Mouse (Mus musculus) B cell, adult 2 months (primary cell): Measurements from ENCODE around the gene Elavl3.

ENCODE experiments used
- DNase-seq, 2 experiments: peaks; one replicate each; pipeline ENCODE4 v3.0.0; 2022

Elavl3 gene

DNA sequence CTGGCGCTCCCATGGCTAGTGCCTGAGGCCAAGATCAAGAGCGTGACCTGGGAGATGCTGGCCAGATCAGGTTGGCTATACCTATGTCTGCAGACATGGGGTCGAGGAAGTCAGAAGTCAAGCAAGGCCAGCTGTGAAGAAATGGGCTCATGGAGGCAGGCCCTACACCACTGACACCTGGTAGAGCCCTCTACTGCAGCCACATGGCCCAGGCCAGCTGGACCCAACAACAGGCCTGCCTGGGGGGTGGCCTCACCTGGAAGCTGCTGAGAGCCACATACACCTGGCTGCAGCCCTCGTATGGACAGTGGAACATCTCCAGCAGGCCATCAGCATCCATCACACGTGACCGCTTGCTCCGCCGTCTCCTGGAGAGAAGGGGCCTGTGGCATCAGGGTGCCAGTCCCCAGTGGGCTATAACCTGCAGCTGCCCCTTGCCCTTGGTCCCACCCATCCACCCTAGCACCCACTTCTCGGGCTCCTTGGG is 5.3 kb upstream of the Elavl3 start:
- DNase-seq = no peak

DNA sequence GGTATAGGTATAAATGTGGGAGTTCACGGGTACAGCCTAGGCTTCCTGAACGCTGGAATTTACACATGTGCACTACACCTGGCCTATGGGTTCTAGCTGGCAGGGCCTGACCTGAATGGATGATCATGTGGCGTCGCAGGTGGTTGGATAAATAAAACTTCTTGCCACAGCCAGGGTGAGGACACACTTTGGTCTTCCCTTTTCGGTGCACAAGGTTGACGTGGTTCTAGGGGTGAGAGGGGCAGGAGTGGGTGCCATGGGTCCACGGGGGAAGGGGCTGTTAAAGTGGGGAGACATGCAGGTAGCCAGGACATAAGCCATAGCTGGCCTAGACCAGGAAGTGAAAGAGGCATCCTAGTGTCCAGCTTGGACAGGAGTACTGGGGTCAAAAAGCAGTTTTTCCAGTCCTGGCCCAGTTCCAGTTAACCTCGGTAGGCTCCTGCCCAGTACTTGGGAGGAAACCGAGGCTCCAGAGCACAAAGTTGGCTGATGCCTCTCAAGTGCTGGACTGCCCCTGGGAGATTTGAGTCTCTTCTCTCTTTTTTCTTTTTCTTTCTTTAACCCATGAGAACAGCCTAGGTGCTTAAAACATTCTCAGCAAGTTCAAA is 4.6 kb upstream of the Elavl3 start:
- no peak for DNase-seq

DNA sequence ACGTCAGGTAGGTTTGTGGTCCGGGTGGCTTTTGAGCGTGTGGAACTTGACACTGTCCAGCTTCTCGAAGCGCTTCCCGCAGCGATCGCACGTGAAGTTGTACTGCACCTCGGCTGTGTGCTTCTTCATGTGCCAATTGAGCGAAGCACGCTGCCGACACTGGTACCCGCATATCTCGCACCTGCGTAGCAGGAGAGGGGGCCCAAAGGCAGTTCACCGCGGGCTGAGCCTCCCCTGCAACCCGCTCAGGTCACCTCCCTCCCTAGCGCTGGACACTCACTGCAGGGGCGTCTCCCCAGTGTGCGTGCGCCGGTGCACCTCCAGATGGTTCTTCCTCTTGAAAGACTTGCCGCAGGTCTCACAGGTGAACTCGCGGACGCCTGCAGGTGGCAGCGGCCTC is 3.9 kb upstream of the Elavl3 start:
- DNase-seq = no peak

DNA sequence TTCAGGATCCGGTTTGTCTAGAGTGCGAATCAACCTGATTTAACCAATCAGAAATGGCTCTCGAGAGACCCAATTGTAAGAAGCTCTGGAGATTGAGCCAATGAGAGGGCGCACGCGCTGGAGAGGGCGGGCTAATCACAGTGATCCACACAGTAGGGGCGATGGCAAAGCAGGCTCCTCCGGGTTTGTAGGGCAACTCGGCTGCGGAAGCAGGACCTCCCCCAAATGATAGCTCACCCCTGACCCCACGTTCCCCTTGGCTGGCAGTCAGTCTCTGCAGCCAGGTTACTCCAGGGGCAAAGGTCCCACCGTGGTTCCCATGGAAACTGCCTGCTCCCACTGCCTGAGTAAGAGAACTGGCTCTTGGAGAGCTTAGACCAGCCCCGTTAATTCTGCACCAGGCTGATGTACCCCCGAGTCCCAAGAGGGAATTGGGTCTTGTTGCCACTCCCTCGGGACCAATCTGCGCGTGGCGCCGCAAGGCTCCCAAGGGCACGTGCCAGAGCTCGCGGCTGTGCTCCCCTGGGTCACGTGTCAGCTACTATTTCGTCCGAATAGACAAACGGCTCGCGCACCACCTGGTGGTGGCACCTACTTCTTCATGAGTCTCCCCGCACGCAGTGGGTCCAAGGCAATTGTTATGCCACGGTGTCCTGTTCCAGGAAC is 2.7 kb upstream of the Elavl3 start:
- peak; percentile 86 to 87 for DNase-seq

DNA sequence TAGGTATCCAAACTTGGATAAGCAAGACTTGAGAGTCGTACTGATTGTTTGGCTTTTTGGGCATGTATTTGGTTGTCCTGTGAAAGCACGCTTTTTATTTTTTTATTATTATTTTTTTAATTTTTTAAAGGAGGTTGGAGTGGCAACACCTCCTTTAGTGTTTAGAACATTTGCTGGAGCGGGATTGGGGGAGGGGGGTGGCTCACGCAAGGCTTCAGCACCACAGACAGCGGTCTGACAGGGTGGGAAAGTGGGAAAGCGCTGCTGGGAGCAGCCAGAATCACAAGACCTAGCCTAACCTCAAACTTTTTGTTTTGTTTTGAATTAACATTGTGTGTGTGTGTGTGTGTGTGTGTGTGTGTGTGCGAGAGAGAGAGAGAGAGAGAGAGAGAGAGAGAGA is 1.8 kb upstream of the Elavl3 start:
- no peak for DNase-seq

DNA sequence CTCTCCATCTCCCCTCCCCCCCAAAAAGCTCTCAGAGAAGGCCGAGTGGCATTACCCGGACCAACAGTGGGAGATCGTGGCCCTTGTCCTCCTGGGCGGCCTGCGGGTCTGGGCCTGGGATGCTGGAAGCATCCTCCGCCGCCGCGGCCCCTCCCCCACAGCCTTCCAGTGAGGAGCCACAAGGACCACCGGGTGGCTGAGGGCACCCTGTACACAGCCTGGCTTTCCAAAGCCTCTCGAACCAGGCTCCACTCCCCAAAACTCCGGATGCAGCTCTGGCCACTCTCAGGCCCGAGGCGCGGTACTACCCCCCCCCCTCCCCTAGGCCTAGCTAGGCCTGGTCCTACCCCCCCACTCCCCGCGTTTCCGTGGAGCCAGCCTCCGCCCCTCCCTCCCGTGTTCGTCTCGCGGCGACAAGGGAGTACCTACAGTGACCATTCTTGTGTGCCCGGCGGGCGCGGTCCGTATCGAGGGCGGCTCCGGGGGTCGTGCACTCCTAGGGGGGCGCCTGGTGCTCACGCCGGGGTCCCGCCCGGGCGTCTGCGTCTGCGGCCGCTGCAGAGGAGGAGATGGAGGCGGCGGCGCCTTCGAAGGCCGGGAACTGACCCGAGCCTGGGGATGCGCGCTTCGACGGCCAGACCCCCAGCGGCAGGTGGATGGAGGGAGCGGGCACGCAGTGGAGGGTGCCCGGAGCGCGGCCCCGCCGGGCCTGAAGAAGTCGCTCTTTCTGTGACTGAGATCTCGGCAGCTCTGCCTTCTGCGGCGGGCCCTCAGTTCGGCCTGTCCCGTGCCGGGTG is 464 bp downstream of the Elavl3 start:
- peak; percentile 16 to 27 for DNase-seq

DNA sequence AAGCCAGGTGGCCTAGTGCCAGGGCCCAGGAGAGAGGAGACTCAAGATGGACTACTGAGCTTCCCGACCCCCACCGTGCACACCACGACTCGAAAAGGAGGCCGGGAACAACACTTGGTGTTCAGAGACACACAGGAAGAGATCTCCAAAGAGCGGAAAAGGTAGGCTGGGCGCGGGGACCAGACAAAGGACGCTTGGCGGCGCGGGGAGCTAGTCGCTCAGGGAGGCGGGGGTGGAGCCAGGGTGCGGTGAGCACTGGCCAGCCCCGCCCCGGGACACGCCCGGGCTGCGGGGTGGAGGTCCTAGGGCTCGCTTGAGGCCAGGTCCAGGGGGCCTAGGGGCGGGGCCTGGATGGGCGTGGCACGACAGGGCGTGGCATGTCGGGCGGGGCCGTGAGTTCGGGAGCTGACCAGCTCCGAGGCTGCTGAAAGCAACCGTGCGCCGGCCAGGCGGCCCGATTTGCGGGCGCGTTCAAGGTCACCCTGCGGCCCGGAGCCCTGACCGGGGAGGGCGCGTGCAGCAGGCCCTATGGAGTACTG is 1.4 kb downstream of the Elavl3 start:
- DNase-seq = peak; percentile 57

DNA sequence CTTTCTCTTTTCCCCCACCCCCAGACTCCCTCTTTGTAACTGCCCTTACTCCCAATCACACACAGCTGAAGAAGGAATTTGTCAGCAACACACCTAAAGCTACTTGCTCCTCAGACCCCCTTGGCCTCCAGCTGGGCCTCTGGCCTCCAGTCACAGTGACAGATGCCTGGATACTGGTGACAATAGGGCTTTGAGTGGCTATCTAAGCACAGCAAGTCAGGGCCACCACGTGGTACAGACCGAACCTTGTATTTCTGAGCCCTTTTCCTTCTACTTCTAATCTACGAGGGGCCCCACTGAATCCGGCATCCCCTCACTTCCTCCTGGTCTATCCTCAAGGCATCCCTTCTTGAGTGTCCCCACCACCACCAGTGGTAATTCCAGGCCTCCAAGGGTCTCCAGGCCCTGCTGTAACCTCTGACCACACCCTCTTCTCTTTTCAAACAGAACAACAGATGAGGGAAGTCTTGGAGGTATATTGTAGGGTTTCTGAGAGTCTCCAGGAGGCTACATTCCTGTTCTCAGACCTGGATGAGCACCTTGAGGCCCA is 2.0 kb downstream of the Elavl3 start:
- peak; percentile 4 to 6 for DNase-seq

DNA sequence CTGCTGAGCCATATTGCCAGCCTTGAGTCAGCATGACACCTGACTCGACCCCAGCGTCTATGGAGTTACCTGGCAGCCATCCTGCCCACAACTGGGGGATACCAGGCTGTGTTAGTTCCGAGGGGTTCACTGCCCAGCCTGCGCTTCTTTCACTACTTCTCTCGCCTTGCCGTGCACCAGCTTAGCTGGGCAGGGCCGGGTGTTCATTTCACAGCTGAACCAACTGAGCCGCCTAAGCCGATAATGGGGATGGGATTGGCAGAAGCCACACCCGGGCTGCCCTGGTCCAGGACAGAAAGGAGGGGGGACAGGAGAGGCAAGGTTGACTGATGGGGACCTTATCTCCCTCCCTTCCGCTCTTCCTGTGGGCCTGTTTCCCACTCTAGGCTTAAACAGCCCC is 2.5 kb downstream of the Elavl3 start:
- no peak for DNase-seq

DNA sequence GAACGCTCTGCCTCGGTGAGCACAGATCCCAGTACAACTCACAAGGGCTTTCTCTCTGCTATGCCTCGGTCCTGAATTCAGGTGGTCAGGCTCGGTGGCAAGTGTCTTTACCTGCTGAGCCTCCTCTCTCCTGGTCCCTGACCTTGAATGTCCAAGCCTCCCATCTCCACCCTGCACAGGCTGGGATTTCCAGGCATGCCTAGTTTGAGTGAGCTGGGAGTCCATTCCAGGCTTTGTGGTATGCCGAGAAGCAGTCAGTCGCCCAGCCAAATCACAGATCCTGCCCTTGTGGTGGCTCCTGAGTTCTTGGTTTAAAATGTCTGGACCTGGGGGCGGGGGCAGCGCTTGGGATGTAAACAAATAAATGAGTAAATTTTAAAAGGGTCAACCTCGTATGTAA is 4.5 kb downstream of the Elavl3 start:
- no peak for DNase-seq

DNA sequence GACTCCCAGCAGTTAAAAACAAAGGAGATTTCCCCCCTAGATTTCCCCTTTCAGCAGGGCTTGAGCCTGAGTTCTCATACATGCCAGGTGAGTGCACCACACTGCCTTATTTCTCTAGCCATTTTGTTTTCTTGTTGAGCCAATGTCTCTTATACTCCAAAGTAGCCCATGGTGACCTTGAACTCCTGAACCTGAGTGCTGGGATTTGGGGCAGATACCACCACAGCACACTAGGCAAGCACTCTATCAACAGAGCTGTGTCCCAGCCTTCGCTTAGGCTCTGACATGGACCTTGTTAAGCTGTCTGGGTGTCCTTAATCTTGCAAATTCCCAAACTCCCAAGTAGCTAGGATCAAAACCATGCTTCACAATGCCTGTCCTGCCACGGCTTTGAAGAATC is 10.0 kb downstream of the Elavl3 start:
- no peak for DNase-seq

DNA sequence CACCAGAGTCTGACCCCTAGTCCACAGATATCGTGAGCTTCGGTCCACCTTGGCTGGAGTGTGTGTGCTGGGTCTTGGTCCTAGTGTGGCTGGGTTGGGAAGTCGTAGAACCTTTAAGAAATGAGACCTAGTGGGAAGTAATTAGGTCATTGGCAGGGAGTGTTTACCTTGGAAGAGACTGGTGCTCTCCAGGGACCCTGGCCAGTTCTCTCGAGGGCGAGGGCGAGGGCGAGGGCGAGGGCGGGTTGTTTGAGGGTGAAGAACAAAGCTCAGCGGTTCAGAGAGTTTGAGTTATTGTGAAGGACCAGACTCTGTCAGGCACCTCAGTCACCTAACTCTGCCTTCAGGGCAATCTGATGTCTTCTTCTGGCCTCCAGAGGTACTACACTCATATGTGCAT is 14.0 kb downstream of the Elavl3 start:
- no peak for DNase-seq

DNA sequence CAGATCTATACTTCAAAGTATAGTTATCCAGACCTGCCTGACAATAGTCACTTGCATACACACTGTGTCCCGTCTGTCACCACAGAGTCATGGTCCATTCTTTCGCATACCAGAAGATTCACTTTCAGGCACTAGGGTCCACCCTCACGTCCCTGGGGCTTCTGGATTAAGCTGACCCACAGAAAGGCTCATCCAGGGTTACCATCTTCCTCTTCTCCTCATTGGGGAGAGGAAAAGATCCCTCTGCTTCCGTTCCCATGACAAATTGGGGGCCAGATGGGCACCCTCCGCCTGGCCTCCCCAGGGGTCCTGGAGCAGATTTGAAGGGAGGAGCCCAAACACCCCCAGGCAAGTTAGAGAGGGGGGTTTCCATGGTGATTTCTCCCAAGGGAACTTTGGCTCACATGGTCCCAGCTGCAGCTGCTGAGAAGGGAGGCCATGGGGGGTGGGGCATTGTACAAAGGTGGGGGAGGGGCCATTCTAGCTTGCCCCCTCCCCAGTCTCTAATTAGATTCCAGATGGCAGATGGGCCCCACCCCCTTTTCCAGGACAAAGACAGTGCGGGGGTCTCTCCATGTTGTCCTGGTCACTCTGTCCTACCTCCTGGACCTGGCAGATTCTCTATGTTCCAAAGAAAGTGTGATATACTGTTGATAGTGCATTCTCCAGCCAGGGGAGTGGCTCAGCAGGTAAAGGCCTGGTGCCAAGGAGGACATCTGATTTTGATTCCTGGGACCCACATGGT is 16.4 kb downstream of the Elavl3 start:
- no peak for DNase-seq

DNA sequence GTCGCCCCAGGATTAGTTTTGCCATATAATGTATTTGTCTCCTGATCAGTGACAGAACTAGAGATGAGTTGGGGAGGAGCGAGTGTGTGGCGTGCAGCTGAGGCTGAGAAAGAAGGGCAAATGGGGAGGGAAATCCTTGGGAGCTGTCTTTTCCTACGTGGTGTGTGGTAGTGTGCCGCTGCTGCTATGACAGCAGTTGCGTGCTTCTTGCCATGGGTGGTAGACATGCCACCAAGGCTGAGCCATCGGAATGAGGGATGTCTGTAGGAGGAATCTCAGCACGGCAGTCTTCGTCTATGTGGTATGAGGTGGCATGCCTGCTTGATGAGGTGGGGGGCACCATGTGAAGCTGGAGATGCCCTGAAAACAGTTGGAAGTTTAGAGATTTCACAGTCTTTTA is 21.4 kb downstream of the Elavl3 start:
- no peak for DNase-seq

DNA sequence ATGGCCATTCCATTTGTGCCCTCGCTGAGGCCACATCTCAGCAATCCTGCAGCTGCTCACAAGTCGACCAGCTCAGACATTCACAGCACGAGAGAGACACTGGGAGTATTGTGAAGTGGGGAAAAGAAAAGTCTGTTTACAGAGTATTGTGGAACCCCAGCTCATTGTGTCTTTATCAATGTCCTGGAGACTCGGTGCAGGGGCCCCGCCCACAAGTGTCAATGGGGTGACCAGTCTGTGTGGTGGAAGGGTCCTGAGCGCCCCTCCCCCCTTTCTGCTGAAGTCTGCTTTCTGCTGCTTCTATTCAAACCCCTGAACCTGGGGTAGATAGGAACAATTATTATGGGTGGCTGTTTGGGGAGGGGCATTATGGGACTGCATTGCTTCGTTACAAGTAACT is 23.4 kb downstream of the Elavl3 start:
- DNase-seq = no peak

DNA sequence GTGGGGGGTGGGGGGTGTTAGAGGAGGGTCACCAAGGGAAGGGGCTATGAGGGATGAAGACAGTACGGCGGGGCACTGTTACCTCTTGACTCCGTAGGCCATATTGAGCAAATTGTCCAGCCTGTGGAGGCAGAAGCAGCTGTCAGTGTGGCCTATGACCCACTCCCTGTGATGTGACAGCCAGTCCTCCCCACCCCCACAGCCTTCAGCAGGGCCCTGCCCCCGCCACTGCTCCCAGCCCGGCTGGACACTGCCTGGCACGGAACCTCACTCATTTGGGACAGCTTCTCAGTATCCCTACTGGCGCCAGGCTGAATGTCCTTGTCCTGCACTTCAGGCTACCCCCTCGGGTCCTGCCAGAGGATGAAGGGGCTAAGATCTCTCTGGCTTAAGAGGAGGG is 27.2 kb downstream of the Elavl3 start:
- DNase-seq = no peak

DNA sequence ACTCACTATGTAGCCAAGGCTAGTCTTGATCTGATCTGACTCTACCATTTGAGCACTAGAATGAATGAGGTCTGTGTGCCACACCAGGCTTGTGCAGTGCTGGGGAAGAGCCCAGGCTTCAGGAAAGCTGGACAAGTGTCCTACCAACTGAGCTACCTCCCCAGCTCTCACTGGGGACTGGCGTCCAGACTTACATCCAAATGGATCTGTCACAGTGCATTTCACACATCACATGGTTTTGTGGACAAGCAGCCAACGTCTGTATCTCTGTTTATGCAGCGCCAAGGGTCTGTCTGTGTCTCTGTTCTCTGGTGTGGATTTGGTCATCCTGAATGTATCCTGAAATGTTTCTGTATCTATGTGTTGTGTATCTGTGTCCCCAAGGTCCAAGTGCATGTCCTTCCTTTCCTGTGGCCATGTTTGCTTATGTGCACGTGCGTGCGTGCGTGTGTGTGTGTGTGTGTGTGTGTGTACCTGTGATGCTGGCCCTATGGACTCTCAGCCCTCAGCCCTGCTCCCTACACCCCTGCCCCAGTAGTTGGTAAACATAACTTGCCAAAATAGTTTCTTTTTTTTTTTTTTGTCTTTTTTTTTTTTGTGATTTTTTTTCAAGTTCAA is 34.5 kb downstream of the Elavl3 start:
- no peak for DNase-seq

DNA sequence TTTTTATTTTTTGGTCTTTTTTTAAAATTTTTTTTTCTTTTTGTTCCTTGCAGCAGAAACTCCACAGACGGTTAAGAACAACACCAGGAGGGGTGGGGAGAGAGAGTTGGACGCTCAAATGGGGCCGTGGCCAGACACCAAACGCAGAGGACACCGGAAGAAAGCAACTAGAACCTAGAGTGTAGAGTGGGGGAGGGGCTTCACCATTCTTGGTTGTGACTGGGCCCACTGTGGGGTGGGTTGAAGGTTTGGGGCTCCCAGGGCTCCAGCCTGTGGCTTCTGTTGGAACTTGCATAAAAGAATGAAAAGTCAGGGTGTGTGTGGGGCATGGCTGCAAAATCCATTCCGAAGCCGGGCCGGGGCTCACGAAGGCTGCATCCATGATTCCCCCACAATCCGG is 35.6 kb downstream of the Elavl3 start:
- DNase-seq = no peak

DNA sequence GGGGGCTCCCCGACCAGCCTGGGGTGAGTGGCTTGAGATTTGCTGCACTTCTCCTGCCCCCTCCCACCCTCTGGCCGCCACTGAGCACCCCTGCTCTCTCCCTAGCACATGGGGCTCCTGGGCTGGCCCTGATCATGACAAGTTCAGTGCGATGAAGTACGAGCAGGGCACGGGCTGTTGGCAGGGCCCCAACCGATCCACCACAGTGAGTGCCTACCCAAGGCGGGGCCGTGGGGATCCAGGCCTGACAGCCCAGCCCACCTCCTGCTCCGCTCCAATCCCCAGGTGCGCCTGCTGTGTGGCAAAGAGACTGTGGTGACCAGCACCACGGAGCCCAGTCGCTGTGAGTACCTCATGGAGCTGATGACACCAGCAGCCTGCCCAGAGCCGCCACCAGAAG is 39.1 kb downstream of the Elavl3 start:
- no peak for DNase-seq

DNA sequence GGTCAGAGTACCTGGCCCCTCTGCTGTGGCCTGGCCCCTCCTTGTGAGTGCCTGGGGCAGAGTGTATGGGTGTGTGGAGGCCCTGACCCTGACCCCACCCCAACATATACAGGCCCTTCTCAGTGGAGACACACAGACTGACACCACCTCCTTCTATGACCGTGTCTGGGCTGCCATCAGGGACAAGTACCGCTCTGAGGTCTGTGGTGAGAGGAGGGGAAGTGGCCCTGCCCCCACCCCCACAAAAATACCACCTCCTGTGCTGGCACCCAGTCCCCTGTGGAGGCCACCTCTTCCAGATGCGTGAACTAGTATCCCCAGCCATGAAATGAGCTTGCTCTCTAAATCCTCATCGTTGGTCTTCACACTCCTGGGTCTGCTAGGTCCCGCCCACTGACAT is 40.8 kb downstream of the Elavl3 start:
- no peak for DNase-seq

DNA sequence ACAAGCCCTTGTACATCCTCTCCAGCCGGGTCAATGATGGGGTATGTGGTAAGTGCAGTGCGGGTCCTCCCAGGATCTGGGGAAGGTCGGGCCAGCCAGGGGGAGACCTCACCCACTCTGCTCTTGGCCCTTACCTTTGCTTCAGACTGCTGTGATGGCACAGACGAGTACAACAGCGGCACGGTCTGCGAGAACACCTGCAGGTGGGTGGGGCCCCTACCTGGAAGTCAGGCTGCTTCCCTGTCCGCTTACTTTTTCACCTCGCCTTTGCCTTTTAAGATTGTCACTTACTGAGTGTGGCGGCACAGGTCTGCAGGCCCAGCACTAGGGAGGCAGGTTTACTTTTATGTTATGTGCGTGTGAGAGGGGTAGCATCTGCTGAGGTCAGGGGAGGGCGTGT is 47.3 kb downstream of the Elavl3 start:
- DNase-seq = no peak

DNA sequence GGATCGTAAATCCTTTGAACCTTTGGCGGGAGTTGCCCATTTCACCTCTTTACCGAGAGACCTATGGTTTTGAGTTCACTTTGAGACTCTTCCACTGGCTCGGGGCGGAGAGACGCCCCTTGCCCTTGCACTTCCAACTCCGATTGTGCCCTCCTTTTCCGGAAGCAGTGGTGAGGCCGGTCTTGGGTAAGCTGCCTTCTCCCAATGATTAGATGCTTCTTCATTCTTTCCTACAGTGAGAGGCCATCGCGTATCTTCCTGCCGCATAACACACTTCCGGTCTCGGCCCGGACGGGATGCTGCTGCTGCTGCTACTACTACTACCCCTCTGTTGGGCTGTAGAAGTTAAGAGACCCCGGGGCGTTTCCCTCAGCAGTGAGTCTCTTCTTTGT is 48.7 kb downstream of the Elavl3 start:
- DNase-seq = no peak
